Mouse (Mus musculus) limb, embryonic 11.5 days (tissue): ENCODE data around the gene Hunk. TPM values are rescaled to one million over a fixed set of nuclear protein-coding genes. Genes with fewer than 3 reads are reported as not detected.

Experiments used
- ATAC-seq: fragments of 200-750 bp; cut with Nextera tagmentation; 2 replicates; pipeline ENCODE4 v1.8.0; 2017; ENCODE audit warnings: low read depth; ENCODE audit not compliant: insufficient number of reproducible peaks, low FRiP score, low TSS enrichment
- DNase-seq: peaks from one replicate; pipeline ENCODE4 v3.0.0-alpha.2; 2015; ENCODE audit warnings: low spot score
- H3K27ac ChIP-seq: fragments of 300-500 bp; sonication (generic); replicated peaks from 2 replicates; pipeline ENCODE4 v1.5.1; 2014; ENCODE audit warnings: low read depth, mild to moderate bottlenecking, low read length
- H3K27me3 ChIP-seq: fragments of 300-500 bp; sonication (generic); 2 replicates; pipeline ENCODE4 v1.6.1; 2014; ENCODE audit warnings: mild to moderate bottlenecking, low read length, mixed read lengths; ENCODE audit not compliant: control insufficient read depth, insufficient read depth
- H3K36me3 ChIP-seq: fragments of 300-500 bp; sonication (generic); 2 replicates; pipeline ENCODE4 v1.6.1; 2014; ENCODE audit warnings: mild to moderate bottlenecking, low read length, moderate library complexity, mixed read lengths; ENCODE audit not compliant: control insufficient read depth, insufficient read depth
- H3K4me1 ChIP-seq: fragments of 300-500 bp; sonication (generic); 2 replicates; pipeline ENCODE4 v1.6.1; 2014; ENCODE audit warnings: low read length, mixed read lengths; ENCODE audit not compliant: control insufficient read depth, insufficient read depth
- H3K4me2 ChIP-seq: fragments of 300-500 bp; sonication (generic); 2 replicates; pipeline ENCODE4 v1.6.1; 2014; ENCODE audit warnings: low read depth, mild to moderate bottlenecking, moderate library complexity; ENCODE audit not compliant: severe bottlenecking
- H3K4me3 ChIP-seq: fragments of 300-500 bp; sonication (generic); 2 replicates; pipeline ENCODE4 v1.5.1; 2014; ENCODE audit warnings: low read depth, low read length
- H3K9ac ChIP-seq: fragments of 300-500 bp; sonication (generic); 2 replicates; pipeline ENCODE4 v1.6.1; 2014; ENCODE audit warnings: mild to moderate bottlenecking, low read length
- H3K9me3 ChIP-seq: fragments of 300-500 bp; sonication (generic); 2 replicates; pipeline ENCODE4 v1.6.1; 2016; ENCODE audit warnings: low read length; ENCODE audit not compliant: control insufficient read depth
- WGBS: fragments of 180-500 bp; shearing (Covaris S2); extraction: QIAGEN DNeasy Blood & Tissue Kit; methylation state at CpG from one replicate; pipeline ENCODE4 v1.1.7; 2014; 5-methylcytosine and 5-hydroxymethylcytosine counted together
- polyA plus RNA-seq: library from polyadenylated mRNA; unstranded; fragments of >200 nt; fragmentation: Nextera tagmentation; extraction: Ambion mirVana; gene quantifications from 2 replicates; pipeline ENCODE4 v1.2.1, GENCODE M21; 2014

Gene Hunk
- polyA plus RNA-seq, 1 experiment from 2014 or later: 19.0 TPM

GRCm38 (mm10) chr16:90522575-90522974, 136.8 kb downstream of the Hunk start:
- no peaks in the 10 kb centered on the region for H3K27me3 ChIP-seq
- DNase-seq: no peak
- H3K9me3 ChIP-seq: no peaks in the 10 kb centered on the region
- H3K36me3 ChIP-seq: no peaks in the 10 kb centered on the region
- peaks cover 41% of the 10 kb centered on the region for H3K4me1 ChIP-seq
- no peak overlapping the region for H3K4me2 ChIP-seq
- ATAC-seq: no peak
- WGBS: 68% methylated on average over 1 of the region's 1 CpGs
- H3K27ac ChIP-seq: peak overlapping the region; percentile 71
- H3K4me3 ChIP-seq: no peak overlapping the region
- H3K9ac ChIP-seq: no peak overlapping the region

- DNase-seq: peak; percentile 75
- Histone ChIP-seq H3K36me3 (no peaks in the 10 kb centered on the region), H3K27me3 (no peaks in the 10 kb centered on the region), H3K9ac (no peak overlapping the region), H3K27ac (peak overlapping the region; percentile 71), H3K9me3 (no peaks in the 10 kb centered on the region), H3K4me3 (no peak overlapping the region), H3K4me1 (peaks cover 33% of the 10 kb centered on the region), H3K4me2 (0 out of 2 replicates have a peak overlapping the region, but pooled peaks have one; percentile 8)
- ATAC-seq: peak; percentile 66
- WGBS: 15% methylated on average over 6 of the region's 6 CpGs
Measured at GRCm38 (mm10) chr16:90523373-90523772, 137.6 kb downstream of the Hunk start.

GRCm38 (mm10) chr16:90523894-90524293, 138.1 kb downstream of the Hunk start:
- no peak overlapping the region for H3K4me2 ChIP-seq
- peaks cover 28% of the 10 kb centered on the region for H3K4me1 ChIP-seq
- ATAC-seq (no peak), DNase-seq (no peak)
- H3K4me3 ChIP-seq: no peak overlapping the region
- H3K9ac ChIP-seq: no peak overlapping the region
- no peaks in the 10 kb centered on the region for H3K27me3 ChIP-seq
- 89% methylated on average over 18 of the region's 18 CpGs for WGBS
- H3K27ac ChIP-seq: peak overlapping the region; percentile 71
- H3K36me3 ChIP-seq: no peaks in the 10 kb centered on the region
- H3K9me3 ChIP-seq: no peaks in the 10 kb centered on the region

GRCm38 (mm10) chr16:90524393-90524792, 138.6 kb downstream of the Hunk start:
- 96% methylated on average over 18 of the region's 18 CpGs for WGBS

GRCm38 (mm10) chr16:90533119-90533673, 147.4 kb downstream of the Hunk start:
- peak overlapping the region; percentile 5; the same call in 1 of the 2 replicates for H3K4me2 ChIP-seq
- H3K27ac ChIP-seq: peak overlapping the region; percentile 83
- WGBS: 6% methylated on average over 10 of the region's 10 CpGs

More at GRCm38 (mm10) chr16:90524393-90524792, 138.6 kb downstream of the Hunk start:
- DNase-seq (no peak), ATAC-seq (no peak)
- Histone ChIP-seq H3K27me3 (no peaks in the 10 kb centered on the region), H3K4me1 (peaks cover 25% of the 10 kb centered on the region), H3K4me2 (no peak overlapping the region), H3K36me3 (no peaks in the 10 kb centered on the region), H3K9me3 (no peaks in the 10 kb centered on the region), H3K27ac (peak overlapping the region; percentile 71; the same call in 1 of the 2 replicates), H3K9ac (no peak overlapping the region), H3K4me3 (no peak overlapping the region)

GRCm38 (mm10) chr16:90534591-90534990, 148.8 kb downstream of the Hunk start:
- no peaks in the 10 kb centered on the region for H3K36me3 ChIP-seq
- no peaks in the 10 kb centered on the region for H3K9me3 ChIP-seq
- no peak overlapping the region for H3K4me2 ChIP-seq
- ATAC-seq (no peak), DNase-seq (no peak)
- no peaks in the 10 kb centered on the region for H3K27me3 ChIP-seq
- H3K9ac ChIP-seq: no peak overlapping the region
- peaks cover 9% of the 10 kb centered on the region for H3K4me1 ChIP-seq
- H3K4me3 ChIP-seq: no peak overlapping the region
- H3K27ac ChIP-seq: no peak overlapping the region
- WGBS: 98% methylated on average over 8 of the region's 8 CpGs

More at GRCm38 (mm10) chr16:90533119-90533673, 147.4 kb downstream of the Hunk start:
- Histone ChIP-seq H3K36me3 (no peaks in the 10 kb centered on the region), H3K9ac (no peak overlapping the region), H3K9me3 (no peaks in the 10 kb centered on the region), H3K4me3 (no peak overlapping the region), H3K4me1 (peaks cover 9% of the 10 kb centered on the region), H3K27me3 (no peaks in the 10 kb centered on the region)
- ATAC-seq (peak; percentile 55; the same call in 1 of the 2 replicates), DNase-seq (peak; percentile 75)

GRCm38 (mm10) chr16:90538926-90539325, 153.1 kb downstream of the Hunk start:
- no peak overlapping the region for H3K9ac ChIP-seq
- no peak overlapping the region for H3K27ac ChIP-seq
- H3K4me3 ChIP-seq: no peak overlapping the region
- peaks cover 2% of the 10 kb centered on the region; the same call in 1 of the 2 replicates for H3K4me1 ChIP-seq
- no peaks in the 10 kb centered on the region for H3K36me3 ChIP-seq
- WGBS: 86% methylated on average over 5 of the region's 5 CpGs
- H3K4me2 ChIP-seq: no peak overlapping the region
- no peak for ATAC-seq
- no peak for DNase-seq
- H3K27me3 ChIP-seq: no peaks in the 10 kb centered on the region
- no peaks in the 10 kb centered on the region for H3K9me3 ChIP-seq

- Histone ChIP-seq H3K36me3 (no peaks in the 10 kb centered on the region), H3K4me3 (no peak overlapping the region), H3K27me3 (no peaks in the 10 kb centered on the region), H3K4me1 (peaks cover 12% of the 10 kb centered on the region), H3K4me2 (no peak overlapping the region), H3K27ac (no peak overlapping the region), H3K9ac (no peak overlapping the region), H3K9me3 (no peaks in the 10 kb centered on the region)
- DNase-seq (no peak), ATAC-seq (no peak)
- WGBS: 77% methylated on average over 2 of the region's 2 CpGs
Measured at GRCm38 (mm10) chr16:90541191-90541590, 155.4 kb downstream of the Hunk start.

- no peak overlapping the region for H3K27ac ChIP-seq
- H3K9ac ChIP-seq: no peak overlapping the region
- WGBS: 70% methylated on average over 10 of the region's 10 CpGs
- ATAC-seq (no peak), DNase-seq (no peak)
- no peak overlapping the region for H3K4me3 ChIP-seq
- no peaks in the 10 kb centered on the region for H3K27me3 ChIP-seq
- H3K9me3 ChIP-seq: no peaks in the 10 kb centered on the region
- peaks cover 12% of the 10 kb centered on the region for H3K4me1 ChIP-seq
- no peak overlapping the region for H3K4me2 ChIP-seq
- no peaks in the 10 kb centered on the region for H3K36me3 ChIP-seq
Measured at GRCm38 (mm10) chr16:90542383-90542782, 156.6 kb downstream of the Hunk start.
